Mouse (Mus musculus): ENCODE measurements at regions not wholly inside any gene's neighbourhood (a gene's known extent, or its start where the extent isn't known, plus 50 kb on each side); places are given as distances from the start of the nearest gene placed in this dataset.

- no peak for TF ChIP-seq GATA4 (IDR thresholded peaks at IDR 0.05; ENCODE audit: insufficient replicate concordance, low read length)
These were observed 172.1 kb upstream of the Bcl6 start for GRCm38 (mm10) chr16:24160705-24161285.

- no peak for TF ChIP-seq GATA4 (IDR thresholded peaks at IDR 0.05; ENCODE audit: insufficient replicate concordance, low read length)
These were observed 170.7 kb upstream of the Bcl6 start for GRCm38 (mm10) chr16:24159336-24159735.

- no peak for TF ChIP-seq GATA4 (IDR thresholded peaks at IDR 0.05; ENCODE audit: insufficient replicate concordance, low read length)
These were observed 169.1 kb upstream of the Bcl6 start for GRCm38 (mm10) chr16:24157753-24158152.

GRCm38 (mm10) chr16:24156729-24157430 lies 168.2 kb upstream of the Bcl6 start:
- TF ChIP-seq GATA4 (IDR thresholded peaks at IDR 0.05; ENCODE audit: insufficient replicate concordance, low read length): no peak

GRCm38 (mm10) chr16:24154816-24155357 lies 166.2 kb upstream of the Bcl6 start:
- no peak for TF ChIP-seq GATA4 (IDR thresholded peaks at IDR 0.05; ENCODE audit: insufficient replicate concordance, low read length)

GRCm38 (mm10) chr16:24153943-24154342 lies 165.3 kb upstream of the Bcl6 start:
- TF ChIP-seq GATA4 (IDR thresholded peaks at IDR 0.05; ENCODE audit: insufficient replicate concordance, low read length): no peak

- no peak for TF ChIP-seq GATA4 (IDR thresholded peaks at IDR 0.05; ENCODE audit: insufficient replicate concordance, low read length)
These were observed 163.2 kb upstream of the Bcl6 start for GRCm38 (mm10) chr16:24151831-24152247.

GRCm38 (mm10) chr16:24151178-24151725 lies 162.6 kb upstream of the Bcl6 start:
- TF ChIP-seq GATA4 (IDR thresholded peaks at IDR 0.05; ENCODE audit: insufficient replicate concordance, low read length): no peak

GRCm38 (mm10) chr16:24150512-24150911 lies 161.9 kb upstream of the Bcl6 start:
- TF ChIP-seq GATA4 (IDR thresholded peaks at IDR 0.05; ENCODE audit: insufficient replicate concordance, low read length): 0 out of 2 replicates have a peak, but pooled peaks have one; percentile 30

- TF ChIP-seq GATA4 (IDR thresholded peaks at IDR 0.05; ENCODE audit: insufficient replicate concordance, low read length): no peak
These were observed 160.8 kb upstream of the Bcl6 start for GRCm38 (mm10) chr16:24149441-24149840.

GRCm38 (mm10) chr16:24143894-24144293 lies 155.2 kb upstream of the Bcl6 start:
- no peak for TF ChIP-seq GATA4 (IDR thresholded peaks at IDR 0.05; ENCODE audit: insufficient replicate concordance, low read length)

- TF ChIP-seq GATA4 (IDR thresholded peaks at IDR 0.05; ENCODE audit: insufficient replicate concordance, low read length): no peak
These were observed 154.4 kb upstream of the Bcl6 start for GRCm38 (mm10) chr16:24142915-24143541.

- TF ChIP-seq GATA4 (IDR thresholded peaks at IDR 0.05; ENCODE audit: insufficient replicate concordance, low read length): no peak
These were observed 150.5 kb upstream of the Bcl6 start for GRCm38 (mm10) chr16:24139109-24139508.

GRCm38 (mm10) chr16:24137266-24138033 lies 148.8 kb upstream of the Bcl6 start:
- no peak for TF ChIP-seq GATA4 (IDR thresholded peaks at IDR 0.05; ENCODE audit: insufficient replicate concordance, low read length)

Measured in liver, adult (tissue).